Mouse (Mus musculus): ENCODE results near the gene Parn.
"Not testable (repeated sequence)": the region's sequence is repeated elsewhere in the genome, so short reads cannot be mapped to it uniquely, and the experiment has no call there.

DNA sequence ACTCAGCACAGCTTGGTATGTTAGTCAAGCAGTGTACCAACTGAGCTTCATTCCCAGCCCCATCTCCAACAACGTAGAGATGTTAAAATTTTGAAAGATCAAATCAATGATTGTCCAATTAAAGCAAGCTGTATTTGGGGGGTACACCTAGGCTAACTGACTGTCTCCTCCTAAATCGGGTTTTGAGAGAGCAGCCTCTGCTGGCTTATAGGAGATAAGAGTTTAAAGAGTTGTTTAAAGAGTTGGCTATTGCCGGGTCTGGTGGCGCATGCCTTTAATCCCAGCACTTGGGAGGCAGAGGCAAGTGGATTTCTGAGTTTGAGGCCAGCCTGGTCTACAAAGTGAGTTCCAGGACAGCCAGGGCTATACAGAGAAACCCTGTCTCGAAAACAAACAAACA lies 2.9 kb upstream of the Parn start:
- TF ChIP-seq CTCF, EP300 (IDR thresholded peaks at IDR 0.05; ENCODE audit: low read depth): not testable (repeated sequence)
